Mouse (Mus musculus) midbrain, embryonic 14.5 days (tissue): Measurements from ENCODE around the gene Pmfbp1. TPM values are rescaled to one million over a fixed set of nuclear protein-coding genes. Genes with fewer than 3 reads are reported as not detected.

ENCODE experiments used
- ATAC-seq: fragments of 200-750 bp; cut with Nextera tagmentation; 2 replicates; pipeline ENCODE4 v1.8.0; 2017; ENCODE audit warnings: moderate number of reproducible peaks, moderate library complexity; ENCODE audit not compliant: low FRiP score, low TSS enrichment
- DNase-seq: peaks from one replicate; pipeline ENCODE4 v3.0.0-alpha.2; 2015
- H3K27ac ChIP-seq: fragments of 300-500 bp; sonication (generic); replicated peaks from 2 replicates; pipeline ENCODE4 v1.5.1; 2014; ENCODE audit warnings: mild to moderate bottlenecking, low read depth, low read length, moderate library complexity
- H3K27me3 ChIP-seq: fragments of 300-500 bp; sonication (generic); 2 replicates; pipeline ENCODE4 v1.6.1; 2014; ENCODE audit warnings: low read length, control low read depth, mixed read lengths; ENCODE audit not compliant: control insufficient read depth, insufficient read depth
- H3K36me3 ChIP-seq: fragments of 300-500 bp; sonication (generic); 2 replicates; pipeline ENCODE4 v1.6.1; 2014; ENCODE audit warnings: low read length, control low read depth; ENCODE audit not compliant: control insufficient read depth, insufficient read depth
- H3K4me1 ChIP-seq: fragments of 300-500 bp; sonication (generic); 2 replicates; pipeline ENCODE4 v1.6.1; 2014; ENCODE audit warnings: mild to moderate bottlenecking, antibody characterized with exemption, low read length, control low read depth; ENCODE audit not compliant: control insufficient read depth, insufficient read depth
- H3K4me2 ChIP-seq: fragments of 300-500 bp; sonication (generic); 2 replicates; pipeline ENCODE4 v1.6.1; 2014; ENCODE audit warnings: mild to moderate bottlenecking, low read length, moderate library complexity
- H3K4me3 ChIP-seq: fragments of 300-500 bp; sonication (generic); replicated peaks from 2 replicates; pipeline ENCODE4 v1.5.1; 2014; ENCODE audit warnings: low read depth, low read length
- H3K9ac ChIP-seq: fragments of 300-500 bp; sonication (generic); replicated peaks from 2 replicates; pipeline ENCODE4 v1.6.1; 2014; ENCODE audit warnings: mild to moderate bottlenecking, low read length, moderate library complexity
- H3K9me3 ChIP-seq: fragments of 300-500 bp; sonication (generic); 2 replicates; pipeline ENCODE4 v1.6.1; 2016; ENCODE audit warnings: low read length, control low read depth, mixed read lengths; ENCODE audit not compliant: control insufficient read depth
- WGBS: fragments of 180-500 bp; shearing (Covaris S2); extraction: QIAGEN DNeasy Blood & Tissue Kit; methylation state at CpG from one replicate; pipeline ENCODE4 v1.1.7; 2014; 5-methylcytosine and 5-hydroxymethylcytosine counted together
- polyA plus RNA-seq: library from polyadenylated mRNA; unstranded; fragments of >200 nt; fragmentation: Nextera tagmentation; extraction: Ambion mirVana; gene quantifications from 2 replicates; pipeline ENCODE4 v1.2.1, GENCODE M21; 2014

Gene Pmfbp1
- polyA plus RNA-seq, 1 experiment from 2014 or later, result 3.5 TPM

DNA sequence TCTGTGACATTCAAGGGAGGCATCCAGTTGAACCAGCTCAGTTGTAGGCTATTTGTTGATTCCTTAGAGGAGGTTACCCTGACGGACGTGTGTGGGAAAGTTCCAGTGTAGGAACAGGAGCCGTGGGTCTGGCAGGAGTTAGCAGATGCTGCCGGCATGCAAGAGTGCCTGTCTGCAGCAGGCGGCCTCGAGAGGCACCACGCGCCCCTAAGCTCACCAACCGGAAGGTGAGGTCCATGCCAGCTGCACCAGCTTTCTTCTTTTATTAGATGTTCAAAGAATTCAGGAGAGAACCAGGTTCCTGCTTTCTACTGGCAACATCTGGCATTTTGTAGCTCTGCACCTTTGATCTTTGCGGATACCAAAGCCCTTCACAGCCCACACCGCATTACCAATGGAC lies 9.1 kb upstream of the Pmfbp1 start:
- H3K4me3 ChIP-seq, result no peak overlapping the region
- no peaks in the 10 kb centered on the region for H3K4me1 ChIP-seq
- H3K27me3 ChIP-seq, result no peaks in the 10 kb centered on the region
- ATAC-seq (no peak), DNase-seq (no peak)
- H3K4me2 ChIP-seq, result no peak overlapping the region
- WGBS, result 89% methylated on average over 11 of the region's 11 CpGs
- no peaks in the 10 kb centered on the region for H3K36me3 ChIP-seq
- H3K9ac ChIP-seq, result no peak overlapping the region
- H3K27ac ChIP-seq, result no peak overlapping the region
- H3K9me3 ChIP-seq, result no peaks in the 10 kb centered on the region

DNA sequence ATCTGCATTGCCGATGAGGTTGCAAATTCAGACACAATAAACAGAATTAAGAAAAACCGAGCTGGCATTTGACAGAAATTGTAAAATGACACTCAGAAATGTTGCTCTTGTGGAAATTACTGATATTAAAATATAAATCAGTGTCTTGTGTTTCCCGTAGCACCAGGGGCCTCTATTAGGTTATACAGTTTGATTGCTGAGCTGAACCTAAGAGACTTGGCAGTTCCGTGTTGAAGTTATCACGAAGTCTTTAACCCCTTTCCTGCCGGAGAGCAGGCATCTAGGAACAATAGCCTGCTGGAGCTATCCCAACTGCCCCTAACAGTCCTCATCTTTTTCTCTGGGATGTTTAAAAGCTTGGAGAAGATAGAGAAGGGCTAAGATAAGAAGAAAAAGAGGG lies 8.3 kb upstream of the Pmfbp1 start:
- no peak overlapping the region for H3K4me2 ChIP-seq
- no peaks in the 10 kb centered on the region for H3K9me3 ChIP-seq
- H3K27me3 ChIP-seq, result no peaks in the 10 kb centered on the region
- no peaks in the 10 kb centered on the region for H3K36me3 ChIP-seq
- no peaks in the 10 kb centered on the region for H3K4me1 ChIP-seq
- H3K4me3 ChIP-seq, result no peak overlapping the region
- no peak overlapping the region for H3K27ac ChIP-seq
- WGBS, result 45% methylated on average over 6 of the region's 6 CpGs
- ATAC-seq (no peak), DNase-seq (no peak)
- H3K9ac ChIP-seq, result no peak overlapping the region

DNA sequence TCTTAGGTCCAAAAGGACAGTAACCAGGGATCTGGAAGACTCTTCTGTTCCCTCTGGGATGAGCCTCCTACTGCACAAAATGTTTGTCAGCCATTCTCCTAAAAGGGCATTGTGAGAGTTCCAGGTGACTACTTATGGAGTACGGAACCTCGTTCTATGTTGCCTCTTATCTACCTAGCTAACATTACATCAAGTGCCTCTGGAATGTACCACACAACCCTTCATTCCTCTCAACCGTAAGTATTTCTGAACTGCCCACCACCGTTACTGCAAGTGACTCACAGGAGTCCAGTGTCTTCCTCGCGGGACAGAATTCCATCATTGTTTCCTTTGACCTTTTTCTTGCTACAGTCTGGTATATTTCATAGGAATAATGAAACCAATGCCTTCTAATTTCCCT lies 1.0 kb upstream of the Pmfbp1 start:
- 90% methylated on average over 6 of the region's 6 CpGs for WGBS
- Histone ChIP-seq H3K27me3 (no peaks in the 10 kb centered on the region), H3K4me1 (no peaks in the 10 kb centered on the region), H3K9me3 (no peaks in the 10 kb centered on the region), H3K9ac (no peak overlapping the region), H3K4me2 (no peak overlapping the region), H3K36me3 (no peaks in the 10 kb centered on the region), H3K4me3 (no peak overlapping the region), H3K27ac (no peak overlapping the region)
- no peak for DNase-seq
- no peak for ATAC-seq

DNA sequence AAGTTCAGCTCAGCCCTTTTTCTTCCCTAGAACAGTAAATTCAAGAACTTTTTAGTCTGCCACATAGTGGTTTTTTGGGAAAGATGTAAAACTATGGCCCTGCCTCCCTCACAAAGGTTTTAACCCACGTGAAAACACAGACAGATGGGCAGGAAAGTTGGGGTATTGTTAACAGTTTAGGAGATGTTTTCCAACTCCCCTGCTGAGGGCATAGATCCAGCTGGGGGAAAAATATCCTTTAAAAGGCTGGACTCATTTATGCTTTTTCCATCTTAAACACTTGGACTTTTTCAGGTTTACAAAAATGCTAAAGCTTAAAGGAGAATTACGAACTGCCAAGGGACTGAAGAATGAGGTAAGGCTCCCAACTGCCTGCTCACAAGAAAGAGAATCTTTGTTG lies 774 bp downstream of the Pmfbp1 start:
- Histone ChIP-seq H3K27ac (no peak overlapping the region), H3K36me3 (no peaks in the 10 kb centered on the region), H3K4me2 (no peak overlapping the region), H3K4me1 (0 out of 2 replicates have a peak, but pooled peaks cover 2% of the 10 kb centered on the region), H3K9ac (no peak overlapping the region), H3K27me3 (no peaks in the 10 kb centered on the region), H3K9me3 (no peaks in the 10 kb centered on the region), H3K4me3 (no peak overlapping the region)
- DNase-seq (no peak), ATAC-seq (no peak)
- WGBS, result 65% methylated on average over 2 of the region's 2 CpGs

DNA sequence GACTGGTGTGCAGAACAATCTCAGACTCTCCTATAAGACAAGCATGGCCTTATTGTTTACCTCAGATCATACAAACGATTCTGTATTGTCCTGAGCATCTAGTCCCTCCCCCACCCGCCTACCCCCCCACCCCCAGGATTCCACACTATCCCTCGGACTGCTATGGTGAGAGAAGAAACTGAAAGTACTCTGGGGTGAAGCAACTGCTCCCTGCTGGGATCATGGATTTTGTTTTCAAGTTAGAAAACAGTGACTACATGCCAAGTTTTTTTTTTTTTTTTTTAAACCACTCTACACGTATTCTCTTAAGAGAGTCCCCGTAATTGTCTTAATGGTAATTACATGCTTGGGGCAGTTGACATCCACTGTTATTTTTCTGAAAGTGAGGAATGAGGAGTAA lies 3.6 kb downstream of the Pmfbp1 start:
- Histone ChIP-seq H3K9ac (no peak overlapping the region), H3K27me3 (no peaks in the 10 kb centered on the region), H3K4me2 (no peak overlapping the region), H3K4me1 (0 out of 2 replicates have a peak, but pooled peaks cover 2% of the 10 kb centered on the region), H3K36me3 (no peaks in the 10 kb centered on the region), H3K27ac (no peak overlapping the region), H3K9me3 (no peaks in the 10 kb centered on the region), H3K4me3 (no peak overlapping the region)
- ATAC-seq, result no peak
- WGBS, result 67% methylated on average over 5 of the region's 5 CpGs
- no peak for DNase-seq

DNA sequence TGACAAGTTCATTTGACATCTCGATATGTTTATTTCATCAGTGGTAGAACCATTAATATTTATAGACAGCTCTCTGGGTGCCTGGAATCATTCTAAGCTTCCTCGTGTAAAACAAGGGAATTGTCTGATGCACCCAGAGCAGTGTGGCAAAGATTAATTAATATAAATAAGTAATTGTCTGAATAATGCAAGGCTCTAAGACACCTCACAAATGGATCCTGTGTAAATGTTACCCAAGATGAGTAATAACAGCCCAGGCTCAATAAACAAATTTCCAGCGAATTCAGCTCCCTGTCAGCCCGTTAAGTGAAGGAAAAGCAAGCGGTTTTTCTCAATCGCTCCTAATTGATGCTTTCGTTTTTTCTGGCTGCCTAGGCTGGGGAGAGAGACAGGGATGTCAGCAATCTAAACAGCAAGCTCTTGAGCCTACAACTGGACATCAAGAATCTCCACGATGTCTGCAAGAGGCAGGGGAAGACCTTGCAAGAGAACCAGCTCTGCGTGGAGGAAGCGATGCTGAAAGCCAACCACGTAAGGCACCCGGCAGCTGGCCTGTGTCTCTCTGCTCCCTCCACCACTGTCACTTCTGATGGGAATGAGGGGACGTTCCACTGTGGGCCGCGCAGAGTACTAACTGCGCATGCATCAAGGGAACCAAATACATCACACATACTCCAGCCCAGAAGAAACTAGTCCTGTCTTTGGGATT lies 5.3 kb downstream of the Pmfbp1 start:
- Histone ChIP-seq H3K27ac (no peak overlapping the region), H3K9ac (no peak overlapping the region), H3K36me3 (no peaks in the 10 kb centered on the region), H3K27me3 (no peaks in the 10 kb centered on the region), H3K4me3 (no peak overlapping the region), H3K9me3 (no peaks in the 10 kb centered on the region), H3K4me1 (0 out of 2 replicates have a peak, but pooled peaks cover 2% of the 10 kb centered on the region), H3K4me2 (no peak overlapping the region)
- no peak for DNase-seq
- ATAC-seq, result no peak
- 84% methylated on average over 16 of the region's 16 CpGs for WGBS

DNA sequence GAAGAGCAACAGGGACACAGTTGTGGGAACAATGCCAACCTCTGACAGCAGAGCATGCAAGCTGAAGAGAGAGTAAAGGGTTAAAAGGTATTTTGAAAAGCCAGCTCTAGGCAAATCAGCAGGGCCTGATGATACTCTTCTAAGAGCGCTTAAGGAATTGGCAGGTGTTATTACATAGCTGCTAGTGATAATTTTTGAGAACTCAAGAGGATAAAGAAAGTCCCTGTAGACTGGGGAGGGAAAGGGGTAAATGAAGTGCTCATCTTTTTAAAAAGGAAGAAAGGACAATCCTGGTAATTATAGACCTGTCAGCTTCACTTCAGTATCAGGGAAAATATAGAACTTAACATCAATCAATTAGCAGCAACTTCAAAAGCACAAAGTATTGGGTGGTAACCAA lies 9.7 kb downstream of the Pmfbp1 start:
- Histone ChIP-seq H3K27ac (no peak overlapping the region), H3K9ac (no peak overlapping the region), H3K9me3 (no peaks in the 10 kb centered on the region), H3K36me3 (no peaks in the 10 kb centered on the region), H3K4me1 (0 out of 2 replicates have a peak, but pooled peaks cover 2% of the 10 kb centered on the region), H3K4me3 (no peak overlapping the region), H3K4me2 (no peak overlapping the region), H3K27me3 (no peaks in the 10 kb centered on the region)
- WGBS, result 74% methylated on average over 1 of the region's 1 CpGs
- ATAC-seq (no peak), DNase-seq (no peak)

DNA sequence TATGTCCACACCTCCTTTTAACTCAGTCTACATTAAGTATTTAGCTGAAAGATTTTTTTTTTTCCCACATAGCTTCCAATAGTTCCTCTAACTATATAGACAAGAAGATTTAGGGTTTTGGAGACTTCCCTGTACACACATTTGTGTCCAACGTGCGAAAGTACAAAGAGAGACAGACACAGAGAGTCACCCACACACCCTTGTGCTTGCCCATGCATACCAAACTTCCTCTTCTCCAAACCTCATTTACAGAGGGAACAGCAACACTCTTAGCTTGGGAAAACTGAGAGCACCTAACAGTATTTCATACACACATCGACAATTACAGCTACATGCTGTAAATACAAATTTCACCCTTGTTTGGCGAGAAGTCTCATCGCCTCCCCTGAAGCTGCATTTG lies 11.7 kb downstream of the Pmfbp1 start:
- Histone ChIP-seq H3K4me3 (no peak overlapping the region), H3K27me3 (no peaks in the 10 kb centered on the region), H3K9me3 (no peaks in the 10 kb centered on the region), H3K36me3 (no peaks in the 10 kb centered on the region), H3K4me2 (no peak overlapping the region), H3K27ac (no peak overlapping the region), H3K9ac (no peak overlapping the region), H3K4me1 (no peaks in the 10 kb centered on the region)
- DNase-seq, result no peak
- ATAC-seq, result no peak
- WGBS, result 88% methylated on average over 5 of the region's 5 CpGs

DNA sequence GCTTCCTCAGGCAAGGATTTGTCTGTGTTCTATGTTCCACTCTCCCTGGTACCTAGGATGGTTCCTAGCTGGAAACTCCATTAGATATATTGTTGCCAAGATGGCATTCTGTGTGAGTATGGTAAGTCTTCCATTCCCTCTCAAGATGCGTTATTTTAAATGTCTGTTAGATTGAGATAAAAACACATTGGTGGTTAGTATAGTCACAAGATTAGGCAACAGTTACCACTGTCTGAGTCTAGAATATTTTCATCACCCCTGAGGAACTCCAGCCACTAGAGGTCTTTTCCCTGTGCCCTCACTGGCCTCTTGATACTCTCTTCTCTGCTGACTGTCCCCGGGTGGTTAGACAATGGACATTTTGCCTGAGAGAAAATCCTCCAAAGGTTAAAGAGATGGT lies 30.2 kb downstream of the Pmfbp1 start:
- ATAC-seq, result no peak
- WGBS, result 86% methylated on average over 2 of the region's 2 CpGs

More for the DNA sequence above, 30.2 kb downstream of the Pmfbp1 start:
- Histone ChIP-seq H3K27me3 (no peaks in the 10 kb centered on the region), H3K36me3 (no peaks in the 10 kb centered on the region), H3K4me3 (no peak overlapping the region), H3K4me2 (no peak overlapping the region), H3K9me3 (no peaks in the 10 kb centered on the region), H3K9ac (no peak overlapping the region), H3K27ac (no peak overlapping the region), H3K4me1 (no peaks in the 10 kb centered on the region)
- DNase-seq, result no peak
